Mouse (Mus musculus): ENCODE data around the gene Rims3. TPM values are rescaled to one million over a fixed set of nuclear protein-coding genes. Genes with fewer than 3 reads are reported as not detected.

Gene Rims3
- polyA plus RNA-seq, 1 experiment from 2014 or later: 0.95 TPM

DNA sequence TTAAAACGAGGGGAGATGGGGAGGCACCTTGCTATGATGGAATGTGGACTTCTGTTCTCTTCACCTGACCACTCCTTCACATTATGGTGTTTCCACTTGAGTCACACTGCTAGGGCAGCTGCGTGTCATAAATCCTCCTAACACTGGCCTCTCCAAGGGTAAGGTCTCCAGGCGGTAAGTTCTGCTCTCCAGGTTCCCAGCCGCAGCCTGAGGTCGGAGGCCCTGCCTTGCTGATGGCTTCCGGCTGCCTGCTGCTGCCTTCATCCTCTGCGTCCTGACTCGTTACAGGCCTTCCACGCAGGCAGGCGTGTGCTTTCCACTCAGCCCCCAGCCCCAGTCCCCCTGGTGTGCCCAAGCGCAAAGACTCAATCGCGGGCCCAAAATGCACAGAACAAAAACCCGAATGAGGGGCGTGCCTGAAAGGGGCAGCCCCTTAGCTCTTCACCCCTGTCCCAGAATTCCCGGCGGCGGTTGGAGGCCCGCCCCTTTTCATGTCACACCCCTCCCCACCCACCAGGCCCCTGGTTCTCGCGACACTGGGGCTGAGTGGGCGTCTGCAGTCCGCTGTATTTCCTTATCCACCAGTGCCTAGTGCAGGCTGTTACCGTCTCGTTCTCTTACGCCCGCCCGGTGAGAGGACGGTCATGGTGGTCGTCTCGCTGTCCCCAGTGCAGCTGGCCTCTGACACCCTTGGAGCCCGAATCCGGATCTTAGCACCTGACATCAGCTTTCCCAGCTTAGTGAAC, 70.1 kb downstream of the Rims3 start, which contains the start of gene Exo5:
TSS of gene Exo5 (minus strand) at position 464 of the 746 bp plus-strand sequence.
- H3K9ac ChIP-seq (ENCODE audit: low read depth, low read length): peak within 1 kb of the TSS; percentile 63
- H3K27ac ChIP-seq (ENCODE audit: low read depth, low read length): peak within 1 kb of the TSS; percentile 95
- H3K4me2 ChIP-seq (replicated peaks; ENCODE audit: low read depth): peak within 1 kb of the TSS; percentile 68
- peaks cover 16% of the 10 kb centered on the region for H3K36me3 ChIP-seq (ENCODE audit: control insufficient read depth, insufficient read depth)
- no peaks in the 10 kb centered on the region for H3K9me3 ChIP-seq (ENCODE audit: control insufficient read depth)
- TF ChIP-seq CTCF (IDR thresholded peaks at IDR 0.05; ENCODE audit: low read depth): 0 out of 2 replicates have a peak, but pooled peaks have one; percentile 1
- WGBS: under 1% methylated on average over 33 of the region's 33 CpGs
- H3K4me3 ChIP-seq (ENCODE audit: low read depth, low read length): peak within 1 kb of the TSS; percentile 54
- H3K4me1 ChIP-seq (replicated peaks; ENCODE audit: control insufficient read depth, insufficient read depth, low read length): no peaks in the 10 kb centered on the region; the same call in 1 of the 2 replicates
- peak; percentile 97 for ATAC-seq
- no peaks in the 10 kb centered on the region for H3K27me3 ChIP-seq (replicated peaks; ENCODE audit: control insufficient read depth, insufficient read depth, low read length)

DNA sequence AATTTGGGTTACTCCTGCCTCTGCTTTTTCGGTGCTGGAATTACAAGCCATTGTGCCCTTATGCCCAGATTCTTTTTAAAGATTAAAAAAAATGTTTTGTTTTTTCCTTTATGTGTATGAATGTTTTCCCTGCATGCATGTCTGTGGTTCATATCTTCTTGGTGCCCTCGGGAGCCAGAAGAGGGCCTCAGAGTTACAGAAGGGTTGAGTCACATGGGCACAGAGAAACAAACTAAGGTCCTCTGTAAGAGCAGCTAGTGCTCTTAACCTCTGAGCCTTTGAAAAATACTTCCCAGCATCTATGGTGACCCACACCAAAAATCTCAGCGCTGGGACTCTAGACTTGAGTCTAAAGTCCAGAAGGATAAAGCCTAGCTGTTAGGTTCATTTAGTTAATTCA, 70.8 kb downstream of the Rims3 start:
- H3K4me1 ChIP-seq (replicated peaks; ENCODE audit: control insufficient read depth, insufficient read depth, low read length): no peaks in the 10 kb centered on the region; the same call in 1 of the 2 replicates
- peak; percentile 64 for TF ChIP-seq CTCF (IDR thresholded peaks at IDR 0.05; ENCODE audit: low read depth)
- no peaks in the 10 kb centered on the region for H3K9me3 ChIP-seq (ENCODE audit: control insufficient read depth)
- no peaks in the 10 kb centered on the region for H3K27me3 ChIP-seq (replicated peaks; ENCODE audit: control insufficient read depth, insufficient read depth, low read length)
- H3K27ac ChIP-seq (ENCODE audit: low read depth, low read length): peak overlapping the region; percentile 95
- H3K4me2 ChIP-seq (replicated peaks; ENCODE audit: low read depth): peak overlapping the region; percentile 68
- peak overlapping the region; percentile 54 for H3K4me3 ChIP-seq (ENCODE audit: low read depth, low read length)
- H3K36me3 ChIP-seq (ENCODE audit: control insufficient read depth, insufficient read depth): peaks cover 16% of the 10 kb centered on the region
- peak overlapping the region; percentile 63 for H3K9ac ChIP-seq (ENCODE audit: low read depth, low read length)
- peak; percentile 66 for ATAC-seq
- 12% methylated on average over 3 of the region's 3 CpGs for WGBS

DNA sequence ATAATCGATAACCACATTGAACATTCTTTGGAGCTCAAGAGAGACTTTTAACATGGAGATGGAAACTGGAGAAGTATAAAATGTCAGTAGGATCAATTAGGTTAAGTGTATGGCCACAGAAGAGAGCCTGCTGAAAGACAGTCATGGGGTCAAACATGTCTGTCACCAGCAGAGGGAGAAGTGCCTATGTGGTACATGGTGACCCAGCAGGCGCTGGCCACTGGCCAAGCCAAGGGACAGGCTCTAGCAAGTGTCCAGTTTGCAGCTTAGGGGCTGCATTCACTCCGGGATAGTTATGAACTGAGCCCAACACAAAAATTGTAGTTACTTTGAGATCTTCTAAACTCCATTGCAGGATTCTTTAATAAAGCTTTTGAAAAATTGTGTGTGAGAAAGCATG, 74.1 kb downstream of the Rims3 start:
- WGBS: 79% methylated on average over 3 of the region's 3 CpGs
- no peak for ATAC-seq
- H3K9ac ChIP-seq (ENCODE audit: low read depth, low read length): no peak overlapping the region
- H3K9me3 ChIP-seq (ENCODE audit: control insufficient read depth): no peaks in the 10 kb centered on the region
- H3K4me3 ChIP-seq (ENCODE audit: low read depth, low read length): no peak overlapping the region
- H3K4me1 ChIP-seq (replicated peaks; ENCODE audit: control insufficient read depth, insufficient read depth, low read length): no peaks in the 10 kb centered on the region; the same call in 1 of the 2 replicates
- peak; percentile 33 for TF ChIP-seq CTCF (IDR thresholded peaks at IDR 0.05; ENCODE audit: low read depth)
- no peaks in the 10 kb centered on the region for H3K27me3 ChIP-seq (replicated peaks; ENCODE audit: control insufficient read depth, insufficient read depth, low read length)
- peaks cover 11% of the 10 kb centered on the region; the same call in 1 of the 2 replicates for H3K36me3 ChIP-seq (ENCODE audit: control insufficient read depth, insufficient read depth)
- H3K27ac ChIP-seq (ENCODE audit: low read depth, low read length): no peak overlapping the region
- no peak overlapping the region for H3K4me2 ChIP-seq (replicated peaks; ENCODE audit: low read depth)

DNA sequence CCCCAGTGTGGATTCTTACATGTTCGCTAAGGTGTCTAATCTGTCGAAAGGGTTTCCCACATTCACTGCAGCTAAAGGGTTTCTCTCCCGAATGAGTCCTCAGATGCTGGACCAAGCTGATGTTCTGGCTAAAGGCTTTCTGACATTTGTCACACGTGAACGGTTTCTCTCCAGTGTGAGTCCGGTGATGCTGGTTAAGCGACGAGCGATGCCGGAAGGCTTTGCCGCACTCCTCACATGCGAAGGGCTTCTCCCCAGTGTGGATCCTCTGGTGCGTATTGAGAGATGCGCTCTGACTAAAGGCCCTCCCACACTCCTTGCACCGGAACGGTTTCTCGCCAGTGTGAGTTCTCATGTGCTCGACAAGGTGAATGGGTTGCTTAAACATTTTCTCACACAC, 76.1 kb downstream of the Rims3 start:
- H3K27ac ChIP-seq (ENCODE audit: low read depth, low read length): no peak overlapping the region
- no peak overlapping the region for H3K4me2 ChIP-seq (replicated peaks; ENCODE audit: low read depth)
- no peak overlapping the region for H3K4me3 ChIP-seq (ENCODE audit: low read depth, low read length)
- no peaks in the 10 kb centered on the region for H3K4me1 ChIP-seq (replicated peaks; ENCODE audit: control insufficient read depth, insufficient read depth, low read length)
- WGBS: 99% methylated on average over 18 of the region's 18 CpGs
- TF ChIP-seq CTCF (IDR thresholded peaks at IDR 0.05; ENCODE audit: low read depth): no peak
- H3K9me3 ChIP-seq (ENCODE audit: control insufficient read depth): no peaks in the 10 kb centered on the region
- ATAC-seq: no peak
- H3K9ac ChIP-seq (ENCODE audit: low read depth, low read length): no peak overlapping the region
- peaks cover 17% of the 10 kb centered on the region; the same call in 1 of the 2 replicates for H3K36me3 ChIP-seq (ENCODE audit: control insufficient read depth, insufficient read depth)
- no peaks in the 10 kb centered on the region for H3K27me3 ChIP-seq (replicated peaks; ENCODE audit: control insufficient read depth, insufficient read depth, low read length)

DNA sequence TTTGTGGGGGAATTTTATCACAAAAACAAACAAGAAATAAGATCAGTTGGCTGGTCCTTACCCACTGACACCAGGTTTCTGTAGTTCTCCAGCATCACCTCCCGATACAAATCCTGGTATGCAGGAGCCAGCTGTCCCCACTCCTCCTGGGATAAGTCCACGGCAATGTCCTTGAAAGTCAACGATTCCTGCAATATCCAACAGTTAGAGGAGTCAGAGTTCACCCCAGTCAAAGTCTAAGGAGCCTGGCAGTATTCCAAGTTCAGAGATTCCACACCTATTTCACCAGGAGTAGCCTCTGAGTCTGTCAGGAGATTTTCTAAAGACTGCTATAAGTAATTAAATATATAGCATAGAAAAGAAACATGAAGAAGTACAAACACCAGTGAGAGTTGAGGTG, 80.4 kb downstream of the Rims3 start:
- peak; percentile 54 for ATAC-seq
- WGBS: 40% methylated on average over 3 of the region's 3 CpGs

More for the DNA sequence above, 80.4 kb downstream of the Rims3 start:
- H3K9me3 ChIP-seq (ENCODE audit: control insufficient read depth): no peaks in the 10 kb centered on the region
- no peak for TF ChIP-seq CTCF (IDR thresholded peaks at IDR 0.05; ENCODE audit: low read depth)
- H3K27ac ChIP-seq (ENCODE audit: low read depth, low read length): no peak overlapping the region
- H3K4me1 ChIP-seq (replicated peaks; ENCODE audit: control insufficient read depth, insufficient read depth, low read length): no peaks in the 10 kb centered on the region
- peaks cover 17% of the 10 kb centered on the region; the same call in 1 of the 2 replicates for H3K36me3 ChIP-seq (ENCODE audit: control insufficient read depth, insufficient read depth)
- H3K27me3 ChIP-seq (replicated peaks; ENCODE audit: control insufficient read depth, insufficient read depth, low read length): no peaks in the 10 kb centered on the region
- no peak overlapping the region for H3K9ac ChIP-seq (ENCODE audit: low read depth, low read length)
- H3K4me3 ChIP-seq (ENCODE audit: low read depth, low read length): no peak overlapping the region
- no peak overlapping the region for H3K4me2 ChIP-seq (replicated peaks; ENCODE audit: low read depth)

Small RNAs within 50 kb of the gene (microRNA-seq; reads per million reads assigned to microRNA genes)
- not detected for gene Gm23936

Other genes with a start within 250 kb of the Rims3 start
- 1.7 and 2.1 TPM in 2 replicates for gene Cited4, start 188.2 kb upstream of the Rims3 start, polyA plus RNA-seq (2015; fragmentation: Nextera tagmentation; extraction: Ambion mirVana)
- gene Kcnq4, start 106.2 kb upstream of the Rims3 start, polyA plus RNA-seq (2015; fragmentation: Nextera tagmentation; extraction: Ambion mirVana): 1.6 and 2.0 TPM in 2 replicates
- 47.7 and 49.8 TPM in 2 replicates for gene Nfyc, start 23.2 kb upstream of the Rims3 start, polyA plus RNA-seq (2015; fragmentation: Nextera tagmentation; extraction: Ambion mirVana)
- 12.3 and 12.6 TPM in 2 replicates for gene Exo5, start 70.2 kb downstream of the Rims3 start, polyA plus RNA-seq (2015; fragmentation: Nextera tagmentation; extraction: Ambion mirVana)
- 2.2 and 2.6 TPM in 2 replicates for gene Zfp69, start 96.9 kb downstream of the Rims3 start, polyA plus RNA-seq (2015; fragmentation: Nextera tagmentation; extraction: Ambion mirVana)
- 23.2 and 26.0 TPM in 2 replicates for gene Smap2, start 162.4 kb downstream of the Rims3 start, polyA plus RNA-seq (2015; fragmentation: Nextera tagmentation; extraction: Ambion mirVana)
- 3.9 TPM in 2 replicates for gene Col9a2, start 184.6 kb downstream of the Rims3 start, polyA plus RNA-seq (2015; fragmentation: Nextera tagmentation; extraction: Ambion mirVana)
- 22.9 and 23.3 TPM in 2 replicates for gene Zmpste24, start 243.4 kb downstream of the Rims3 start, polyA plus RNA-seq (2015; fragmentation: Nextera tagmentation; extraction: Ambion mirVana)